Mouse (Mus musculus): ENCODE data around the gene Kptn.

Gene Kptn

DNA sequence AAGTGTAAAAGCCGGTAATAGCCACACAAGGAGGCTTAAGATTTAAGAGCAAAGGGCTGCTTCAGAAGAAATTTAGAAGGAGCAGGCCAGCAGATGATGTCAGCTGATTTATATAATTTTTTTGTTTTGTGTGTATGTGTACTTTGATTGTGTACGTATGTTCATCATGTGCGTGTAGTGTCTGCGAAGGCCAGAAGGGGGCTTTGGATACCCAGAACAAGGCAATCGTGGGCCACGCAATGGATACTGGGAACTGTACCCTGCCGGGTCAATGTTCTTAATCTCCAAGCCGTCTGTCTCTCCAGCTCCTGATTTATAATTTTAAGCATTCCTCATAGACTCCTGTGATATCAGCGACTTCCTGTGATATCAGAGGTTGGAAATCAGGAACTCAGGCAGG is 41.6 kb downstream of the Kptn start:
- no peak for DNase-seq (ENCODE audit: low read depth)

GRCm38 (mm10) chr7:16162036-16162435 is 42.3 kb downstream of the Kptn start:
- no peak for DNase-seq (ENCODE audit: low read depth)

DNA sequence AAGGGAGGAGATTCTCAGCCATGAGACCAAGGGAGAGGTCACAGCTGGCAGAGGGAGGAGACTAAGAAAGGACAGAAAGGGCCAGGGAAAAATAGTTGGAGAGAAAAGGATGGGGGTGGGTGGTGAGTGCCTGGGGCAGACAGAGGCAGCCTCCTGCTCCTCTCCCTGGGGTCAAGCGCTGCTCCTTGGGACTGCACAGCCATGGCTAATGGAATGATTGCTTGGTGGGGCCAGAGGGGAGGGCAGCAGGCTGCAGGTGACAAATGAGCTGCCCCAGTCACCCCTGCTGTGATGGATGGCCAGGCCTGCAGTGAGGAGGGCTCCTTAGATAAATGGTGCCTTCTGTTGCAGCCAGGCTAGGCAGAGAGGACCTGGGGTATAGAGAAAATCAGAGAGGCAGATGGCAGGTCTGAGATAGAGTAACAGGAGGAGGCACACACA is 52.5 kb downstream of the Kptn start:
- DNase-seq (ENCODE audit: low read depth), result no peak

- DNase-seq (ENCODE audit: low read depth), result no peak
Measured at GRCm38 (mm10) chr7:16172586-16173140, 53.0 kb downstream of the Kptn start.

GRCm38 (mm10) chr7:16173146-16173545 is 53.5 kb downstream of the Kptn start:
- no peak for DNase-seq (ENCODE audit: low read depth)

GRCm38 (mm10) chr7:16174597-16175541 is 55.2 kb downstream of the Kptn start, which contains the start of gene Meis3:
Meis3 (plus strand) TSS chr7:16175090.
- DNase-seq (ENCODE audit: low read depth), result peak; percentile 67

DNA sequence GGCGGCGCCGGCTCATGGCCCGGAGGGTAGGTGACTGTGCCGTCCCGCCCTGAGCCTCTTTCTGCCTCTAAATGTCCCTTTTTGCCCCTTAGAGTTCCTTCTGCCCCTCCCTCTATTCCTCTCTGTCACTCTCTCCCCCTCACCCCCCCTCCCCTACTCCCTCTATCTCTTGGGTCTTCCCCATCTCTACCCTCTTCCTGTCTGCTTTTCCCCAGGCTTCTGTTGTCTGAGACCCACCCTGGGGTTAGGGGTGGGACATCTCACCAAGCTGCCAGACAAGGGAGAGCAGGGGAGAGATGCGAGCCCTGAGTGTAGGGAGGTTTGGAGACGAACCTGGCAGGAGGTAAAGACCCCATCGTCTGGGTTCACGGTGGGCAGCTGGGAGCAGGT is 55.8 kb downstream of the Kptn start:
- no peak for DNase-seq (ENCODE audit: low read depth)
